Mouse (Mus musculus) gastrocnemius, postnatal 10 days (tissue): Measurements from ENCODE around the gene Chkb. TPM values are rescaled to one million over a fixed set of nuclear protein-coding genes. Genes with fewer than 3 reads are reported as not detected.

Source experiments
- DNase-seq: peaks from one replicate; pipeline ENCODE4 v3.0.0; 2021; ENCODE audit warnings: mixed read lengths
- total RNA-seq, 2 experiments: library from RNA; stranded (reverse); gene quantifications; 2 replicates each; pipeline ENCODE4 v1.2.3; 2021

The Chkb gene
- total RNA-seq, 2 experiments from 2014 or later, result 21.4 to 40.0 TPM

GRCm38 (mm10) chr15:89399716-89400115 is 30.0 kb downstream of the Chkb start:
- no peak for DNase-seq

- no peak for DNase-seq
These were observed 31.6 kb downstream of the Chkb start for GRCm38 (mm10) chr15:89398146-89398545.

GRCm38 (mm10) chr15:89396883-89397282 is 32.8 kb downstream of the Chkb start:
- DNase-seq, result no peak

- no peak for DNase-seq
These were observed 39.6 kb downstream of the Chkb start for GRCm38 (mm10) chr15:89390081-89390480.

- no peak for DNase-seq
These were observed 42.6 kb downstream of the Chkb start for GRCm38 (mm10) chr15:89387127-89387526.

GRCm38 (mm10) chr15:89384617-89385016 is 45.1 kb downstream of the Chkb start, which contains the start of gene Klhdc7b:
TSS of gene Klhdc7b (plus strand) at chr15:89384917.
- DNase-seq, result no peak

GRCm38 (mm10) chr15:89379429-89379828 is 50.3 kb downstream of the Chkb start:
- peak; percentile 39 for DNase-seq

- peak; percentile 15 for DNase-seq
These were observed 50.8 kb downstream of the Chkb start, which contains the start of gene Odf3b for GRCm38 (mm10) chr15:89378831-89379401. TSS of gene Odf3b (minus strand) at chr15:89379282.

- peak; percentile 10 for DNase-seq
These were observed 51.5 kb downstream of the Chkb start for GRCm38 (mm10) chr15:89377938-89378828.

- DNase-seq, result no peak
These were observed 52.3 kb downstream of the Chkb start for GRCm38 (mm10) chr15:89377362-89377761.

- DNase-seq, result no peak
These were observed 52.8 kb downstream of the Chkb start, which contains the start of gene Tymp for GRCm38 (mm10) chr15:89376957-89377356. TSS of gene Tymp (minus strand) at chr15:89377039.

Other genes with a start within 250 kb of the Chkb start
- gene Plxnb2, start 249.1 kb downstream of the Chkb start, total RNA-seq, result 10 to 100 TPM; 28.9 to 43.0 TPM
- 1 to 10 TPM; 4.5 to 7.0 TPM for gene Dennd6b, start 233.4 kb downstream of the Chkb start, total RNA-seq
- 10 to 100 TPM; 60.1 to 61.9 TPM for gene Ppp6r2, start 218.4 kb downstream of the Chkb start, total RNA-seq
- 10 to 100 TPM; 50.1 to 70.5 TPM for gene Sbf1, start 114.6 kb downstream of the Chkb start, total RNA-seq
- gene Adm2, start 107.2 kb downstream of the Chkb start, total RNA-seq, result not detected
- not detected for gene Miox, start 95.5 kb downstream of the Chkb start, total RNA-seq
- gene Lmf2, start 74.2 kb downstream of the Chkb start, total RNA-seq, result 10 to 100 TPM; 22.4 to 25.5 TPM
- 10 to 100 TPM; 50.5 to 55.8 TPM for gene Ncaph2, start 74.2 kb downstream of the Chkb start, total RNA-seq
- 10 to 100 TPM; 14.2 to 14.6 TPM for gene Sco2, start 56.1 kb downstream of the Chkb start, total RNA-seq
- gene Tymp, start 52.9 kb downstream of the Chkb start, total RNA-seq, result under 1 TPM; 0.38 to 0.50 TPM
- gene Odf3b, start 50.6 kb downstream of the Chkb start, total RNA-seq, result 1 to 10 TPM in 1 of 2 experiments, under 1 TPM in 1; 0.68 to 1.6 TPM
- not detected for gene Klhdc7b, start 45.0 kb downstream of the Chkb start, total RNA-seq
- gene Syce3, start 19.4 kb downstream of the Chkb start, total RNA-seq, result not detected
- 100 to 1,000 TPM; 204 to 222 TPM for gene Cpt1b, start 4.0 kb downstream of the Chkb start, total RNA-seq
- gene C730034F03Rik, start 319 bp downstream of the Chkb start, total RNA-seq, result under 1 TPM; 0.38 to 0.88 TPM
- under 1 TPM; 0.66 to 0.81 TPM for gene Gm44502, start 212 bp downstream of the Chkb start, total RNA-seq
- gene Mapk8ip2, start 24.0 kb upstream of the Chkb start, total RNA-seq, result under 1 TPM; 0.23 to 0.26 TPM
- gene Arsa, start 47.5 kb upstream of the Chkb start, total RNA-seq, result 10 to 100 TPM in 1 of 2 experiments, 1 to 10 TPM in 1; 6.5 to 11.0 TPM
- 10 to 100 TPM; 24.8 to 36.1 TPM for gene Shank3, start 69.7 kb upstream of the Chkb start, total RNA-seq
- gene Acr, start 138.4 kb upstream of the Chkb start, total RNA-seq, result under 1 TPM; 0.54 TPM
- gene Rabl2, start 162.0 kb upstream of the Chkb start, total RNA-seq, result 1 to 10 TPM; 3.8 to 6.2 TPM